Mouse (Mus musculus): ENCODE results near the gene Bend3.
A peak's percentile ranks its signal among the peaks of the same experiment; 100 is the strongest.

The Bend3 gene

GRCm38 (mm10) chr10:43478751-43479435 lies at the start of gene Bend3:
Gene Bend3 (plus strand): TSS chr10:43478831.
- peak; percentile 78 for DNase-seq (ENCODE audit: low read depth, low spot score)

- DNase-seq (ENCODE audit: low read depth, low spot score), result no peak
Observed at GRCm38 (mm10) chr10:43430606-43431005, 48.0 kb upstream of the Bend3 start.

GRCm38 (mm10) chr10:43434326-43434725 lies 44.3 kb upstream of the Bend3 start:
- no peak for DNase-seq (ENCODE audit: low read depth, low spot score)

GRCm38 (mm10) chr10:43435757-43436156 lies 42.9 kb upstream of the Bend3 start:
- peak; percentile 65 for DNase-seq (ENCODE audit: low read depth, low spot score)

- DNase-seq (ENCODE audit: low read depth, low spot score), result peak; percentile 90
Observed at GRCm38 (mm10) chr10:43439492-43439941, 39.1 kb upstream of the Bend3 start.

GRCm38 (mm10) chr10:43440050-43440449 lies 38.6 kb upstream of the Bend3 start:
- DNase-seq (ENCODE audit: low read depth, low spot score), result no peak

- no peak for DNase-seq (ENCODE audit: low read depth, low spot score)
Observed at GRCm38 (mm10) chr10:43440981-43441740, 37.5 kb upstream of the Bend3 start.

GRCm38 (mm10) chr10:43448656-43449055 lies 30.0 kb upstream of the Bend3 start:
- no peak for DNase-seq (ENCODE audit: low read depth, low spot score)

GRCm38 (mm10) chr10:43451848-43452662 lies 26.6 kb upstream of the Bend3 start:
- DNase-seq (ENCODE audit: low read depth, low spot score), result peak; percentile 66

- DNase-seq (ENCODE audit: low read depth, low spot score), result no peak
Observed at GRCm38 (mm10) chr10:43452663-43452996, 26.0 kb upstream of the Bend3 start.

GRCm38 (mm10) chr10:43454219-43454618 lies 24.4 kb upstream of the Bend3 start:
- DNase-seq (ENCODE audit: low read depth, low spot score), result no peak

- no peak for DNase-seq (ENCODE audit: low read depth, low spot score)
Observed at GRCm38 (mm10) chr10:43454671-43455070, 24.0 kb upstream of the Bend3 start.

GRCm38 (mm10) chr10:43462821-43463220 lies 15.8 kb upstream of the Bend3 start:
- no peak for DNase-seq (ENCODE audit: low read depth, low spot score)

- DNase-seq (ENCODE audit: low read depth, low spot score), result no peak
Observed at GRCm38 (mm10) chr10:43463227-43463626, 15.4 kb upstream of the Bend3 start.

- DNase-seq (ENCODE audit: low read depth, low spot score), result peak; percentile 51
Observed at GRCm38 (mm10) chr10:43466223-43466622, 12.4 kb upstream of the Bend3 start.

GRCm38 (mm10) chr10:43467659-43468058 lies 11.0 kb upstream of the Bend3 start:
- DNase-seq (ENCODE audit: low read depth, low spot score), result peak; percentile 78

- no peak for DNase-seq (ENCODE audit: low read depth, low spot score)
Observed at GRCm38 (mm10) chr10:43468293-43468692, 10.3 kb upstream of the Bend3 start.

- peak; percentile 72 for DNase-seq (ENCODE audit: low read depth, low spot score)
Observed at GRCm38 (mm10) chr10:43475376-43475775, 3.3 kb upstream of the Bend3 start.

- peak; percentile 98 for DNase-seq (ENCODE audit: low read depth, low spot score)
Observed at GRCm38 (mm10) chr10:43477459-43477858, 1.2 kb upstream of the Bend3 start.

- peak; percentile 75 for DNase-seq (ENCODE audit: low read depth, low spot score)
Observed at GRCm38 (mm10) chr10:43477865-43478681, 558 bp upstream of the Bend3 start.

- DNase-seq (ENCODE audit: low read depth, low spot score), result peak; percentile 59
Observed at GRCm38 (mm10) chr10:43479436-43480157, 966 bp downstream of the Bend3 start.

Measured in R1 (cell line).